Mouse (Mus musculus) cerebral cortex, adult 2 months (tissue): ENCODE data around the gene Cdk1.

Experiments
- WGBS: fragments of 180-500 bp; shearing (Covaris S2); methylation state at CpG from one replicate; pipeline ENCODE4 v1.1.7; 2018; 5-methylcytosine and 5-hydroxymethylcytosine counted together

Gene Cdk1

GRCm38 (mm10) chr10:69307067-69307466 lies 45.7 kb downstream of the Cdk1 start:
- WGBS, result 49% methylated on average over 5 of the region's 5 CpGs

DNA sequence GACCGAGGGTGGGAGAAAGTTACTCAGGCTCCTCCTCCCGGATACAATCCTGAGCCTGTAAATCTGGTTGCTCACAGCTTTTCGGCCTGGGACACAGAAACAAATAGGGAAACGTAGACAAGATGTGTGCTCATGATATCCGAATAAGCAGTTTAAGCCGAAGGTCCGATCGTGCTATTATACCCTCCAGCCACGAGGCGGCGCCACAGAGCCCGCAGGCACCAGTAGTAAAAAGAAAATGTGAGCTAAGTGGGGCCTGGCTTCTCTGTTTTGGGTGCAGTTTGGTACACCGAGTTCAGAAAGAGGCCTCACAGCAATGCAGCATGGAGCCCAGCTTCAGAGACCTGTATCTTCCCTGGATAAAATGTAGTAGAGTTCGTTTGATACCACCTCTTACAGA lies 46.5 kb downstream of the Cdk1 start:
- WGBS, result 65% methylated on average over 14 of the region's 14 CpGs

GRCm38 (mm10) chr10:69305600-69305999 lies 47.1 kb downstream of the Cdk1 start:
- WGBS, result 91% methylated on average over 7 of the region's 7 CpGs

DNA sequence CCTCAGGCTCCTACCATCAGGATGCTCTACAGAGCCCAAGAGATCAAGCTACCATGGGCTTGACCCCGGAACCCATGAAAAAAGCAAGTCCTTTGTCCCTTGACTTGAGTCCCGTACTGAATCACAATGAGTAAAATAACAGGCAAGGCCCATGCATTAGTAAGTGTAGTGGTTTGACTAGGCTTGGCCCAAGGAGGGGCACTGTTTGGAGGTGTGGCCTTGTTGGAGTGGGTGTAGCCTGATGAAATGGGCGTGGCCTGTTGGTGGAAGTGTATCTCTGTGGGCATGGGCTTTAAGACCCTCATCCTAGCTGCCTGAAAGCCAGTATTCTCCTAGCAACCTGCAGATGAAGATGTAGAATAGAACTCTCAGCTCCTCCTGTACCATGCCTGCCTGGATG lies 47.9 kb downstream of the Cdk1 start:
- 87% methylated on average over 3 of the region's 3 CpGs for WGBS

GRCm38 (mm10) chr10:69302667-69303066 lies 50.1 kb downstream of the Cdk1 start:
- 94% methylated on average over 3 of the region's 3 CpGs for WGBS

DNA sequence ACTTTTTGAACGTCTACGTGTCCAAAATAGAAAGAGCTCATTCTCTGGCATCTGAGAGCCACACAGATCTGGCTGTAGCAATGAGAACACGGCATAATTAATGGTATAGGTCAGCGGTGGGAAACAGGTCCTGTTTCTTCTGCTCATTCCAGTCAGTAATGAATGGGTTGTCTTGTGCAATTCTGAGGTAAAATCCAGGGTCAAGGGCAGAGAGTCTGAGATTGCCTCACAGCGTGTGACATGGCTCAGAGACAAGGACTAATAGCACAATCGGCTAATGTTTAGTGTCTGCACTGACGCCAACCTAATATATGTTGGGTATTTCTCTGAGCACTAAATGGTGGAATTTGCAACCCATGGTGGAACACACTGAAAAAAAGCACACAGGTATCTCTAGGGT lies 52.8 kb downstream of the Cdk1 start:
- WGBS, result 89% methylated on average over 7 of the region's 7 CpGs

DNA sequence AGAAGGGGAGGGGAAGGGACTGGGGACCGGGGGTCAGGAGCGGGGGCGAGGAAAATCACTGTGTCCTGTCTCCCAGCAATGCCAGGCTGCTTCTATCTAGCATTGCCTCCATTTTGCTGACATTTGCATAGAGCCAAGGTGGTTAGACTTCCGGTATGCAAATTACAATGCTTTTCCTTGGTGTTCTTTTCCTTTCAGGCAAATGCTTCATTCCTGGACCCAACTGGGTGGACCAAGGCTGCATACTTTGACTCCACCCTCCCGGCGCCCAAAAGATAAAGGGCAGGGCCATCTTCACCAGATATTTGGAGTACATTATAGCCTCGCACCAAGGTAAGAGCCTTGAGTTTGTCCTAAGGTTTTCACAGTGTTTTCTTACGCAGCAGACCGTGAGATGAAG lies 56.8 kb downstream of the Cdk1 start:
- WGBS, result 88% methylated on average over 9 of the region's 9 CpGs

- 90% methylated on average over 8 of the region's 8 CpGs for WGBS
Measured at GRCm38 (mm10) chr10:69290736-69291135, 62.0 kb downstream of the Cdk1 start.

DNA sequence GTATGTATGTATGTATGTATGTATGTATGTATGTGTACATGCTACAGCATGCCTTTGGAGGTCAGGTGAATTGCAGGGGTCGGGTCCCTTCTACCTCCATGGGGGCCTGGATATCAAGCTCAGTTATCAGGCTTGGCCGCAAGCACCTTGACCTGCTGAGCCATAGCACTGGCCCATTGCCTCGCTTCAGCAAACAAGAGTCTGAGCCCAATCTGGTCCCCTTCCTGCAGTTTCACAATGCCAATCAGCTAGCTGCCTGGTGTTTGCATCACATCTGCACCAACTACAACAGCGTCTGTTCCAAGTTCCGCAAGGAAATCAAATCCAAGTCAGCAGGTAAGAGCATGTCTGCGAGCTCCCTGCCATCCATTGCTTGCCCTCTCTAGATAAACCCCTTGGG lies 64.0 kb downstream of the Cdk1 start:
- 94% methylated on average over 6 of the region's 6 CpGs for WGBS

DNA sequence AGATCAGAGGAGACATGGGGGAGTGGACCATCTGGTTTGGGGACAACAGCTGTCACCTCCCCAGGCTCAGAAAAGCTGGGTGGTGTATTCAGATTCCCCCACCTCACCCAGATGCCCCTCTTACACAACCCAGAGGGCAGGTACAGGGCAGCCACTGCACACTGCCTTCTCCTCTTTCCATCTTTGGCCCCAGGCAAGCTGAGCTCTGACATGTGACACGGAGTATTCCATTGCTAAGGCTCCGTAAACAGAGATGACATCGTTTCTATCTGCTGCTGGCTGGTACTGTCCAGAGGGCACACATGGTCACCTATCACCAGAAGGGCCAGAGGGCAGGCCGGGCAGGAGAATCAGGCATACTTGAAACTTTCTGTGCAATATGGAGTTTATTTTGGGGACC lies 64.7 kb downstream of the Cdk1 start:
- 84% methylated on average over 4 of the region's 4 CpGs for whole genome bisulfite sequencing

GRCm38 (mm10) chr10:69286939-69287338 lies 65.8 kb downstream of the Cdk1 start:
- WGBS, result 97% methylated on average over 3 of the region's 3 CpGs
